Mouse (Mus musculus) cerebellum, adult 2 months (tissue): Measurements from ENCODE around the gene Frmd8.

Source experiments
- CTCF ChIP-seq: fragments of 200-500 bp; IDR thresholded peaks from 2 replicates; pipeline ENCODE4 v1.5.1; 2011; ENCODE audit warnings: low read depth, mild to moderate bottlenecking, control low read depth, low read length, moderate library complexity, borderline replicate concordance; ENCODE audit not compliant: insufficient read depth
- POLR2A ChIP-seq: fragments of 200-500 bp; IDR thresholded peaks from 2 replicates; pipeline ENCODE4 v1.6.1; 2011; ENCODE audit warnings: low read length, control low read depth, borderline replicate concordance; ENCODE audit not compliant: insufficient read depth

DNA sequence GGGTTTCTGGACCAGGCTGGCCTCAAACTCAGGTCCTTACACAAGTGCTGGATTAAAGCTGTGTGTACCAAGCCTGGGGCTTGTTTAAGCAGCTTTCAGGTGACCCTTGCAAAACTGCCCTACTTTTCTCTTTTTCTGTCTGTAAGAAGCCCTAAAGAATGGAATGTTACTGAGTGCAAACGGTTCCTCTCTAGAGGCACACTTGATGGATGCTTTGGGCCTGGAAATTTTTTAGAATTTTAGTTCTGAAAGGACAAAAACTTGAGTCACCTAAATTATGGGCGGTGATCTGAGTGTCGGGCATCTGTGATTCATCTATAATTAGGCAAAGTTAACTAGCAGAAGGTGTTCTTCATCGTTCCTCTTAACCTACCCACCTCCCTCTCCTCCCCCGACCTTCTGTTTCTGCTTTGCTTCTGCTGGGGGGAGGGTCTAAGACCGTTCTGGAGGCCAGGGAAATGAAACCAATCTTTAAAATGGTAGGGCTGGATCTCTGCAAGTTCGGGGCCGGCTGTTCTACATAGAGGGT is 70.6 kb downstream of the Frmd8 start:
- TF ChIP-seq CTCF (no peak), POLR2A (no peak)
